Mouse (Mus musculus) thymus, adult 2 months (tissue): ENCODE measurements around the gene Grwd1. TPM values are rescaled to one million over a fixed set of nuclear protein-coding genes. Genes with fewer than 3 reads are reported as not detected.

Experiments used
- DNase-seq: peaks from one replicate; pipeline ENCODE4 v3.0.0; 2021
- H3K27ac ChIP-seq: fragments of 200-500 bp; 2 replicates; pipeline ENCODE4 v1.5.1; 2012; ENCODE audit warnings: low read length, control low read depth; ENCODE audit not compliant: control insufficient read depth, insufficient read depth
- H3K27me3 ChIP-seq: fragments of 200-500 bp; 2 replicates; pipeline ENCODE4 v1.6.1; 2012; ENCODE audit warnings: mild to moderate bottlenecking, low read length, moderate library complexity, mixed read lengths; ENCODE audit not compliant: control insufficient read depth, insufficient read depth
- H3K36me3 ChIP-seq: fragments of 200-500 bp; 2 replicates; pipeline ENCODE4 v1.6.1; 2012; ENCODE audit warnings: mild to moderate bottlenecking, low read length, moderate library complexity; ENCODE audit not compliant: control insufficient read depth, insufficient read depth
- H3K4me1 ChIP-seq: fragments of 200-500 bp; replicated peaks from 2 replicates; pipeline ENCODE4 v1.6.1; 2012; ENCODE audit warnings: low read length; ENCODE audit not compliant: control insufficient read depth, insufficient read depth
- H3K4me3 ChIP-seq: fragments of 200-500 bp; 2 replicates; pipeline ENCODE4 v1.5.1; 2012; ENCODE audit warnings: mild to moderate bottlenecking, low read length, control low read depth, moderate library complexity; ENCODE audit not compliant: control insufficient read depth, insufficient read depth
- CTCF ChIP-seq: fragments of 200-500 bp; IDR thresholded peaks from 2 replicates; pipeline ENCODE4 v1.5.1; 2012; ENCODE audit warnings: mild to moderate bottlenecking, control low read depth, low read length, moderate library complexity, borderline replicate concordance; ENCODE audit not compliant: control insufficient read depth, poor library complexity, insufficient read depth; ENCODE audit errors: extremely low read depth
- POLR2A ChIP-seq: fragments of 200-500 bp; IDR thresholded peaks from 2 replicates; pipeline ENCODE4 v1.6.1; 2012; ENCODE audit warnings: mild to moderate bottlenecking, low read length, control low read depth, moderate library complexity; ENCODE audit not compliant: control insufficient read depth, poor library complexity, insufficient read depth; ENCODE audit errors: extremely low read depth
- WGBS: fragments of 180-500 bp; shearing (Covaris S2); methylation state at CpG from one replicate; pipeline ENCODE4 v1.1.7; 2018; 5-methylcytosine and 5-hydroxymethylcytosine counted together
- polyA plus RNA-seq: library from polyadenylated mRNA; depleted of rRNA; stranded (reverse); fragments of >200 nt; gene quantifications from 2 replicates; pipeline ENCODE4 v1.2.3, GENCODE M21; 2012

The Grwd1 gene
- polyA plus RNA-seq, 1 experiment, result 22.4 TPM

GRCm38 (mm10) chr7:45862804-45863203 lies 32.1 kb upstream of the Grwd1 start:
- DNase-seq, result no peak
- no peak for TF ChIP-seq POLR2A
- no peak for TF ChIP-seq CTCF
- H3K27ac ChIP-seq, result no peak overlapping the region
- H3K4me1 ChIP-seq, result peaks cover 12% of the 10 kb centered on the region
- WGBS, result 93% methylated on average over 7 of the region's 7 CpGs
- H3K27me3 ChIP-seq, result no peaks in the 10 kb centered on the region
- H3K36me3 ChIP-seq, result no peaks in the 10 kb centered on the region
- H3K4me3 ChIP-seq, result no peak overlapping the region

- H3K27me3 ChIP-seq, result peaks cover 8% of the 10 kb centered on the region; the same call in 1 of the 2 replicates
- no peaks in the 10 kb centered on the region for H3K36me3 ChIP-seq
- WGBS, result 90% methylated on average over 4 of the region's 4 CpGs
- H3K27ac ChIP-seq, result no peak overlapping the region
- TF ChIP-seq CTCF (no peak), POLR2A (no peak)
- no peak for DNase-seq
- H3K4me1 ChIP-seq, result peaks cover 3% of the 10 kb centered on the region
- H3K4me3 ChIP-seq, result no peak overlapping the region
Observed at GRCm38 (mm10) chr7:45859008-45859407, 28.3 kb upstream of the Grwd1 start.

- Histone ChIP-seq H3K36me3 (no peaks in the 10 kb centered on the region), H3K27ac (no peak overlapping the region), H3K4me1 (peaks cover 3% of the 10 kb centered on the region), H3K27me3 (peaks cover 8% of the 10 kb centered on the region; the same call in 1 of the 2 replicates), H3K4me3 (no peak overlapping the region)
- TF ChIP-seq CTCF (no peak), POLR2A (no peak)
- DNase-seq, result no peak
- 8% methylated on average over 30 of the region's 30 CpGs for WGBS
Observed at GRCm38 (mm10) chr7:45856950-45857901, 26.5 kb upstream of the Grwd1 start.

GRCm38 (mm10) chr7:45853089-45853488 lies 22.3 kb upstream of the Grwd1 start:
- H3K4me1 ChIP-seq, result peaks cover 3% of the 10 kb centered on the region
- 93% methylated on average over 12 of the region's 12 CpGs for whole genome bisulfite sequencing
- no peak overlapping the region for H3K4me3 ChIP-seq
- no peak for TF ChIP-seq CTCF
- TF ChIP-seq POLR2A, result no peak
- no peaks in the 10 kb centered on the region for H3K36me3 ChIP-seq
- no peak overlapping the region for H3K27ac ChIP-seq
- H3K27me3 ChIP-seq, result peaks cover 8% of the 10 kb centered on the region; the same call in 1 of the 2 replicates
- DNase-seq, result no peak

- TF ChIP-seq CTCF (no peak), POLR2A (no peak)
- 87% methylated on average over 3 of the region's 3 CpGs for WGBS
- Histone ChIP-seq H3K27ac (no peak overlapping the region), H3K4me1 (no peaks in the 10 kb centered on the region), H3K27me3 (no peaks in the 10 kb centered on the region; the same call in 1 of the 2 replicates), H3K36me3 (no peaks in the 10 kb centered on the region), H3K4me3 (no peak overlapping the region)
- no peak for DNase-seq
Observed at GRCm38 (mm10) chr7:45850661-45851060, 19.9 kb upstream of the Grwd1 start.

GRCm38 (mm10) chr7:45848447-45849027 lies 17.8 kb upstream of the Grwd1 start:
- Histone ChIP-seq H3K4me1 (no peaks in the 10 kb centered on the region), H3K27ac (no peak overlapping the region), H3K4me3 (no peak overlapping the region), H3K27me3 (no peaks in the 10 kb centered on the region; the same call in 1 of the 2 replicates), H3K36me3 (no peaks in the 10 kb centered on the region)
- TF ChIP-seq CTCF (no peak), POLR2A (no peak)
- no peak for DNase-seq
- WGBS, result 52% methylated on average over 6 of the region's 6 CpGs
